Mouse (Mus musculus) megakaryocyte-erythroid progenitor cell, adult 5-6 weeks (primary cell): ENCODE measurements around the gene Rpl32. TPM values are rescaled to one million over a fixed set of nuclear protein-coding genes. Genes with fewer than 3 reads are reported as not detected.

ENCODE experiments used
- ATAC-seq: replicated peaks from 2 replicates; pipeline ENCODE4 v1.8.0; 2016; ENCODE audit warnings: mild to moderate bottlenecking, inconsistent platforms; ENCODE audit not compliant: severe bottlenecking, poor library complexity, low FRiP score, low TSS enrichment
- total RNA-seq, 2 experiments: library from RNA; stranded (forward) in 1 of 2; stranded (reverse) in 1 of 2; fragments of 200-1000, 215-1000 nt in 1 of 2; fragments of >200 nt in 1 of 2; fragmentation: Nextera tagmentation in 1 of 2; gene quantifications; 2 replicates each; pipeline ENCODE4 v1.2.3; 2014 to 2017

Gene Rpl32
- total RNA-seq, 2 experiments from 2014 or later: 5,043 to 5,746 TPM

- ATAC-seq: no peak
Observed at GRCm38 (mm10) chr6:115772604-115773003, 35.9 kb downstream of the Rpl32 start.

- ATAC-seq: no peak
Observed at GRCm38 (mm10) chr6:115772201-115772600, 36.3 kb downstream of the Rpl32 start.

- no peak for ATAC-seq
Observed at GRCm38 (mm10) chr6:115770852-115771251, 37.7 kb downstream of the Rpl32 start.

GRCm38 (mm10) chr6:115770059-115770670, 38.4 kb downstream of the Rpl32 start:
- ATAC-seq: no peak

- peak; percentile 85 for ATAC-seq
Observed at GRCm38 (mm10) chr6:115768207-115768606, 40.3 kb downstream of the Rpl32 start.

GRCm38 (mm10) chr6:115767357-115767756, 41.2 kb downstream of the Rpl32 start:
- ATAC-seq: no peak

- ATAC-seq: no peak; the same call in 1 of the 2 replicates
Observed at GRCm38 (mm10) chr6:115764179-115764578, 44.4 kb downstream of the Rpl32 start.

GRCm38 (mm10) chr6:115761995-115762756, 46.4 kb downstream of the Rpl32 start, which contains the start of gene Tmem40:
Tmem40 (minus strand) TSS chr6:115762410.
- ATAC-seq: peak; percentile 18

GRCm38 (mm10) chr6:115760982-115761381, 47.6 kb downstream of the Rpl32 start:
- no peak for ATAC-seq

GRCm38 (mm10) chr6:115760137-115760536, 48.4 kb downstream of the Rpl32 start:
- ATAC-seq: no peak

GRCm38 (mm10) chr6:115759461-115759860, 49.1 kb downstream of the Rpl32 start:
- peak; percentile 1; the same call in 1 of the 2 replicates for ATAC-seq

- ATAC-seq: peak; percentile 70
Observed at GRCm38 (mm10) chr6:115758981-115759435, 49.5 kb downstream of the Rpl32 start.

GRCm38 (mm10) chr6:115755536-115755935, 53.0 kb downstream of the Rpl32 start:
- peak; percentile 77 for ATAC-seq

Other genes with a start within 250 kb of the Rpl32 start
- not detected in 2 replicates for gene Mkrn2os, start 216.2 kb downstream of the Rpl32 start, total RNA-seq (2014; fragmentation: Nextera tagmentation)
- not detected in 2 replicates for gene Mkrn2os, start 216.2 kb downstream of the Rpl32 start, total RNA-seq (2017)
- gene Mkrn2, start 206.8 kb downstream of the Rpl32 start, total RNA-seq (2014; fragmentation: Nextera tagmentation): 5.5 and 17.0 TPM in 2 replicates
- 14.7 and 26.0 TPM in 2 replicates for gene Mkrn2, start 206.8 kb downstream of the Rpl32 start, total RNA-seq (2017)
- 112 and 136 TPM in 2 replicates for gene Raf1, start 132.1 kb downstream of the Rpl32 start, total RNA-seq (2014; fragmentation: Nextera tagmentation)
- gene Raf1, start 132.1 kb downstream of the Rpl32 start, total RNA-seq (2017): 68.6 and 77.5 TPM in 2 replicates
- 27.1 and 36.9 TPM in 2 replicates for gene Tmem40, start 46.3 kb downstream of the Rpl32 start, total RNA-seq (2014; fragmentation: Nextera tagmentation)
- 24.0 and 36.5 TPM in 2 replicates for gene Tmem40, start 46.3 kb downstream of the Rpl32 start, total RNA-seq (2017)
- 0.54 and 2.1 TPM in 2 replicates for gene Cand2, start 34.2 kb downstream of the Rpl32 start, total RNA-seq (2014; fragmentation: Nextera tagmentation)
- gene Cand2, start 34.2 kb downstream of the Rpl32 start, total RNA-seq (2017): 0.72 and 0.89 TPM in 2 replicates
- not detected in 2 replicates for gene Efcab12, start 29.7 kb upstream of the Rpl32 start, total RNA-seq (2014; fragmentation: Nextera tagmentation)
- gene Efcab12, start 29.7 kb upstream of the Rpl32 start, total RNA-seq (2017): 0.05 TPM in 1 of 2 replicates, not detected in the other
- 12.6 and 25.6 TPM in 2 replicates for gene Mbd4, start 44.6 kb upstream of the Rpl32 start, total RNA-seq (2014; fragmentation: Nextera tagmentation)
- gene Mbd4, start 44.6 kb upstream of the Rpl32 start, total RNA-seq (2017): 18.9 and 19.9 TPM in 2 replicates
- 0.49 and 1.8 TPM in 2 replicates for gene Ift122, start 44.7 kb upstream of the Rpl32 start, total RNA-seq (2014; fragmentation: Nextera tagmentation)
- gene Ift122, start 44.7 kb upstream of the Rpl32 start, total RNA-seq (2017): 2.3 and 3.7 TPM in 2 replicates
- not detected in 2 replicates for gene Rho, start 123.0 kb upstream of the Rpl32 start, total RNA-seq (2014; fragmentation: Nextera tagmentation)
- not detected in 2 replicates for gene Rho, start 123.0 kb upstream of the Rpl32 start, total RNA-seq (2017)
- not detected in 2 replicates for gene H1foo, start 136.2 kb upstream of the Rpl32 start, total RNA-seq (2014; fragmentation: Nextera tagmentation)
- not detected in 2 replicates for gene H1foo, start 136.2 kb upstream of the Rpl32 start, total RNA-seq (2017)
- 0.72 and 1.6 TPM in 2 replicates for gene Plxnd1, start 186.3 kb upstream of the Rpl32 start, total RNA-seq (2014; fragmentation: Nextera tagmentation)
- gene Plxnd1, start 186.3 kb upstream of the Rpl32 start, total RNA-seq (2017): 0.11 and 1.4 TPM in 2 replicates